Mouse (Mus musculus): ENCODE results near the gene Hils1. TPM values are rescaled to one million over a fixed set of nuclear protein-coding genes. Genes with fewer than 3 reads are reported as not detected.
A peak's percentile ranks its signal among the peaks of the same experiment; 100 is the strongest.

Hils1 gene
- total and polyA plus RNA-seq, 2 experiments from 2014 or later: not detected

DNA sequence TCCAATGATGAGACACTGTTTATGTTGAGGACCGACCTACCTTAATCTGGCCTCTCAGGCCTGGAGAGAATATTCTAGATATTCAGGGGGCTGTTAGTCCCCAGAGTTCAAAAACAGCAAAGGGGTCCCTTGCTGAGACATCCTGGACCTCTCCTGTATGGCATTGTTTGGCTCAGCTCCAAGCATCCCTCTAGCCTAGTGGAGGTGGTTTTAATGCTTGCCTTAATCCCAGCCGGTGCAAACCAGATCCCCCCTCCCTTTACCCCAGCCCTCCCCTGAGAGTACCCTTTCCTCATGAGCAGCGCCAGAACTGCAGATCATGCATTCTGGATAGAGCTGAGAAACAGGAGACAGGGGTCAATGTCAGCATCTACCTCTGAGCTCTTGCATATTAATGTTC, 45.1 kb downstream of the Hils1 start:
- Histone ChIP-seq H3K4me1 (ENCODE audit: insufficient read depth) (peaks cover 25% of the 10 kb centered on the region), H3K27me3 (ENCODE audit: insufficient read depth, low read length) (no peaks in the 10 kb centered on the region), H3K9me3 (ENCODE audit: low read length) (no peaks in the 10 kb centered on the region), H3K4me3 (ENCODE audit: low read depth, low read length) (peak overlapping the region; percentile 90), H3K36me3 (ENCODE audit: insufficient read depth) (peaks cover 21% of the 10 kb centered on the region), H3K9ac (peak overlapping the region; percentile 14; the same call in 1 of the 2 replicates), H3K27ac (ENCODE audit: low read depth, low read length) (no peak overlapping the region), H3K4me2 (ENCODE audit: low read depth) (peak overlapping the region; percentile 71)
- no peak for TF ChIP-seq CTCF (IDR thresholded peaks at IDR 0.05; ENCODE audit: low read depth)
- WGBS: 29% methylated on average over 3 of the region's 3 CpGs
- no peak for DNase-seq
- no peak for ATAC-seq

GRCm38 (mm10) chr11:95015484-95015883, 48.1 kb downstream of the Hils1 start:
- H3K27ac ChIP-seq (ENCODE audit: low read depth, low read length): no peak overlapping the region
- H3K36me3 ChIP-seq (ENCODE audit: insufficient read depth): peaks cover 43% of the 10 kb centered on the region
- DNase-seq (no peak), ATAC-seq (no peak)
- no peaks in the 10 kb centered on the region for H3K9me3 ChIP-seq (ENCODE audit: low read length)
- TF ChIP-seq CTCF (IDR thresholded peaks at IDR 0.05; ENCODE audit: low read depth): no peak
- H3K27me3 ChIP-seq (ENCODE audit: insufficient read depth, low read length): no peaks in the 10 kb centered on the region
- H3K4me3 ChIP-seq (ENCODE audit: low read depth, low read length): no peak overlapping the region
- 75% methylated on average over 3 of the region's 3 CpGs for WGBS
- H3K9ac ChIP-seq: no peak overlapping the region
- no peak overlapping the region for H3K4me2 ChIP-seq (ENCODE audit: low read depth)
- H3K4me1 ChIP-seq (ENCODE audit: insufficient read depth): peaks cover 17% of the 10 kb centered on the region

Other genes starting within 250 kb of the Hils1 start
- gene Cdc34b, start 225.8 kb upstream of the Hils1 start, total RNA-seq (2014; rRNA removed): 0.23 TPM in 1 of 2 replicates, not detected in the other
- not detected in 2 replicates for gene Cdc34b, start 225.8 kb upstream of the Hils1 start, polyA plus RNA-seq (2015; fragmentation: Nextera tagmentation; extraction: Ambion mirVana)
- gene Tmem92, start 184.9 kb upstream of the Hils1 start, total RNA-seq (2014; rRNA removed): not detected in 2 replicates
- 0.07 TPM in 1 of 2 replicates, not detected in the other for gene Tmem92, start 184.9 kb upstream of the Hils1 start, polyA plus RNA-seq (2015; fragmentation: Nextera tagmentation; extraction: Ambion mirVana)
- gene Col1a1, start 31.4 kb upstream of the Hils1 start, total RNA-seq (2014; rRNA removed): 26.5 and 177 TPM in 2 replicates
- gene Col1a1, start 31.4 kb upstream of the Hils1 start, polyA plus RNA-seq (2015; fragmentation: Nextera tagmentation; extraction: Ambion mirVana): 33.2 and 43.3 TPM in 2 replicates
- 0.15 TPM in 1 of 2 replicates, not detected in the other for gene Sgca, start 8.7 kb downstream of the Hils1 start, total RNA-seq (2014; rRNA removed)
- 0.09 and 0.13 TPM in 2 replicates for gene Sgca, start 8.7 kb downstream of the Hils1 start, polyA plus RNA-seq (2015; fragmentation: Nextera tagmentation; extraction: Ambion mirVana)
- gene Ppp1r9b, start 23.4 kb downstream of the Hils1 start, total RNA-seq (2014; rRNA removed): 184 and 202 TPM in 2 replicates
- gene Ppp1r9b, start 23.4 kb downstream of the Hils1 start, polyA plus RNA-seq (2015; fragmentation: Nextera tagmentation; extraction: Ambion mirVana): 22.3 and 24.9 TPM in 2 replicates
- 145 and 150 TPM in 2 replicates for gene Samd14, start 42.3 kb downstream of the Hils1 start, total RNA-seq (2014; rRNA removed)
- 113 and 130 TPM in 2 replicates for gene Samd14, start 42.3 kb downstream of the Hils1 start, polyA plus RNA-seq (2015; fragmentation: Nextera tagmentation; extraction: Ambion mirVana)
- 6.9 and 10.2 TPM in 2 replicates for gene Pdk2, start 73.8 kb downstream of the Hils1 start, total RNA-seq (2014; rRNA removed)
- 31.9 and 38.1 TPM in 2 replicates for gene Pdk2, start 73.8 kb downstream of the Hils1 start, polyA plus RNA-seq (2015; fragmentation: Nextera tagmentation; extraction: Ambion mirVana)
- gene Itga3, start 109.2 kb downstream of the Hils1 start, total RNA-seq (2014; rRNA removed): 12.3 and 23.5 TPM in 2 replicates
- 5.2 and 7.4 TPM in 2 replicates for gene Itga3, start 109.2 kb downstream of the Hils1 start, polyA plus RNA-seq (2015; fragmentation: Nextera tagmentation; extraction: Ambion mirVana)
- 0.14 TPM in 1 of 2 replicates, not detected in the other for gene Dlx3, start 152.5 kb downstream of the Hils1 start, total RNA-seq (2014; rRNA removed)
- not detected in 2 replicates for gene Dlx3, start 152.5 kb downstream of the Hils1 start, polyA plus RNA-seq (2015; fragmentation: Nextera tagmentation; extraction: Ambion mirVana)
- gene Dlx4, start 178.7 kb downstream of the Hils1 start, total RNA-seq (2014; rRNA removed): 0.15 TPM in 1 of 2 replicates, not detected in the other
- gene Dlx4, start 178.7 kb downstream of the Hils1 start, polyA plus RNA-seq (2015; fragmentation: Nextera tagmentation; extraction: Ambion mirVana): 0.49 and 0.82 TPM in 2 replicates